Mouse (Mus musculus) frontal cortex, postnatal 25 days (tissue): ENCODE data around the gene 4930447F04Rik.

Source experiments
- DNase-seq, 2 experiments: peaks; one replicate each; pipeline ENCODE4 v3.0.0; 2022; ENCODE audit warnings: low spot score in 2 of 2

The 4930447F04Rik gene

DNA sequence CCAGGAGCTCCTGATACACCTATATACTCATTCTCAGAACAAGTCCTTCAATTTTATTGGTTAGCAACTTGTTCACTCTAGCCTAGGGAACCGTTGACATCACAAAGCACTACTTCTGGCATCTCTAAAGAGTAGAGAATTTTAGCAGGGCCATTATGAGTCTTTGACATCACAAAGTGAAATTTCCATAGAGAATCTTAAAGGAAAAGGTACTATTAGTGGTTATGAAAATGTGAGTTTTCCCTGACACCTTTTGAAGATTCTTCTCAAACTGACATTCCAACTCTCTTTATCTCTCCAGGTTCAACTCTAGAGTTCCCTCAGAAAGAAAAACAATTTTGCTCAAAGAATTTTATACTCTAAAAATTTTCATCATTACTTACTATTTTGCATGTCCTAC is at the start of gene 4930447F04Rik:
Gene 4930447F04Rik, minus strand, starts transcription at position 101 of the 400 bp plus-strand sequence.
- DNase-seq: no peak
